Mouse (Mus musculus) thymus, postnatal 4 days (tissue): Measurements from ENCODE around the gene Terb1.

Source experiments
- DNase-seq: peaks from one replicate; pipeline ENCODE4 v3.0.0; 2021

Terb1 gene

DNA sequence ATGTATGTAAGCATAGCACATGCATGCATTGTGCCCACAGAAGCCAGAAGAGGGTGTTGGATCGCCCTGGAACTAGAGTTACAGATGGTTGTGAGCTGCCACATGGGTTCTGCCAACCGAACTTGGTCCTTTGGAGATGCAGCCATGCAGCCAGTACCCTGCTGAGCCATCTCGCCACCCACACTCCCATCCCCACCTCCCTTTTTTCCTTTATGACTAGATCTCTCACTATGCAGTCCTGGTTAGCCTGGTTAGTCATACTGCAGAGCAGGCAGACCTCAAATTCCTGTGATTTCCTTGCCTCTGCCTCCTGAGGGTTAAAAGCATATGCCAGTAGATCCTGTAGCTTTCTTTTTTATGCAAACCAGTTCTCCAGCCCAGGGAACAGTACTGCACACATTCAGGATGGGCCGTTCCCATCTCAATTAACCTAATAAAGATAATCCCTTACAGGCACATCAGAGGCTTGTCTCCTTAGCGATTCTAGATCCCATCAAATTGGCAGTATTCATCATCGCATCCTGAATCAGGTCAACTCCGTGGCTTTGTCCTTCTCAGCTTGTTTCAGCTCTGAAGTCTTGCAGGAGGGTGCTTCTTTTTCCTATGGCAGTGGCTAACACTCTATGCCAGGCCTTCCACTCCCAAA lies 99.0 kb downstream of the Terb1 start:
- no peak for DNase-seq

DNA sequence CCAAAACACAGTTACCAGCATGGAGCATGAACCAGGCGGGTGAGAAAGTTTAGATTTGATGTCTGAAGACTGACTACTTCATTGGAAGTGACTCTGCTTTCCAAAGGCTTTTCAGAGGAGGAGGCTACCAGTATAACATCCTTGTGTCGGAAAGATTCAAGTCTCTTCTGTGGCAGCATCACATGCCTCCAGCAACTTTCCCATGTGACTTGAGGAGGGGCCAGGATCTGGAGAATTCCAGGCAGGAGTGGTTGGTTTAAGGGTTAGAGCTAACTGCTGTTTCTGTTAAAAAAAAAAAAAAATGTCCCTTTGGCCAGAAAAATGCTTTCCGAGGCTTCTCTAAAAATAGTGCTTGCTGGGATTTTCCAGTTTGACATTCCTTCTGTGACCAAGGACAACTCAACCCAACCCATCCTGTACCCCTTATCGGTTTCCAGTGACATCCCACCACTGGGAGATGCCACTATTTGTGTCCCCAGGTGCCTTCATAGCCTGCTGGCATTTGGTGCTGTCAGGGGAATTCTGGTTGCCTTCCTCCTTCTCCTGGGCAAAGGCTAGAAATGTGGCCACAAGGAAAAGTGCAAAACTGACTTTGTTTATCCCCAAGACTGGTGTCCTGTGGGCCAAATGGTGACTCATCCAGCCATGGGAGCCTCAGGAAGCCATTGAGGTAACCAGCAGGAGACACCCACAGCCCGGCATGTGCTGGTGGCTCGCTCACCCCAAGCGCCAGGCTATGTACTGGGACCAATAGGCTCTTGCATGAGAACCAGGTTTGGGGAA lies 101.2 kb downstream of the Terb1 start:
- no peak for DNase-seq

DNA sequence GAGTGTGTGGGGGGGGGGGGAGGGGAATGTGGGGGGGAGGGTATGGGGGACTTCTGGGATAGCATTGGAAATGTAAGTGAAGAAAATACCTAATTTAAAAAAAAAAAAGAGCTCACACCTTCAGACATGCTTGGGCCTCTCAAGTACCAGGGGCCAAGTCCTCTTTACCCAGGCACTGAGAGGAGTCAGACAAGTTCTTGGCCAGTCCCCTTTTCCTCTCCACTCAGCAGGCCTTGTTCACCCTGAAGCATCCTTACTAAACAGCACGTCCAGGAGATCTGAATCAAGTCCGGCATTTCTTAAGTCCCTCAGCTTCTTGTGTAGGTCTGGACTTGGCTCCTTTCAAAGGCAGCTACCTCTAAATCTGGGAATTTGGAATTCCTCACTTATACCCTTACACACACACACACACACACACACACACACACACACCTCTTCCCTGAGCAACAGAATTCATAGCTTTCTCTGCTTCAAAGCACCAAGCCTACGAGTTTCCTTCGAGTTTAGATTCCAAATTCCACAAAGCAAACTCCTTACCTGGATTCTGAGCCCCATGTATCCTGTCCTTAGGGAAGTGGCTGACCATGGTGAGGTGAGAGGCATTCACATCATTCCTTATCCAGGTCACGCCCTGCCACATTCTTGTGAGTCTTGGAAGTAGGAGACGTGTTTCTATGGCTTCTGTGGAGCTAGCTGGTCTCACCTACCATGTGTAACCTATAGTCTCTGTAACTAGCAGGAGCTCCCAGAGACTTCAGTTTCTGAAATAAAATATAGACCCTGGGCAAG lies 103.2 kb downstream of the Terb1 start:
- DNase-seq, result no peak

DNA sequence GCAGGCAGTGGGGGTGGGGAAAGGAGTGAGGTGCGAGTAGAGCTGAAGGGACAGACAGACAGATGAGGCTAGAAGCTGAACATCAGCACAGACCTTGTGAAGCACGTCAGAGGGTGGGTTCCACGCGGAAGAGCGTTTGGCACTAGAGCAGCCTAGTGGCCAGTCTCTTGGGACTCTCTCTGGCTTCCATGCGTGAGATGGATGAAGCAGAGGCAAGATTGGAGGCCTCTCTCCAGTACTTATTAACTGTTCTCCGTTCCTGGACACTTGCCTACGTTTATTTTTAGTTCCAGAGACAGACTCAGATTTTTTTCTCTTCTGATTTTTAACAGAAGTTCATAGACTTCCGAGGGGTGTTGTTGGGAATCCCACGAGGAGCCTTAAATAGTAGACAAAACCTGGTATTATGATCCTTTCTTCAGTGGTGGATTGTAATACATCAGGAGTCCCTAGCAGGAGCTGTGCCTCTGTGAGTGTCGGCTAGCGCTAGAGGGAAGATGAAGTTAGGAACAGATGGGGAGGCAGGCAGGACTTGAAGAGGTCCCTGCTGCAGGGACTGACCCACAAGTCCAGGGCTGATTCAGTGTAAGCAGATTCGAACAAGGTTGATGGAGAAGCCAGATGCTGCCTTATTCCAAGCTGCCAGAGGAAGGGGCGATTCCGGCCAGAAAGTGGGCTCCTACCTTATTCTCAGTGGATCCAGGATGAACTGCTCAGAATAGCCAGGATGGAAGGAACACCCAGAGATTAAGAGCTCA lies 104.1 kb downstream of the Terb1 start:
- no peak for DNase-seq

DNA sequence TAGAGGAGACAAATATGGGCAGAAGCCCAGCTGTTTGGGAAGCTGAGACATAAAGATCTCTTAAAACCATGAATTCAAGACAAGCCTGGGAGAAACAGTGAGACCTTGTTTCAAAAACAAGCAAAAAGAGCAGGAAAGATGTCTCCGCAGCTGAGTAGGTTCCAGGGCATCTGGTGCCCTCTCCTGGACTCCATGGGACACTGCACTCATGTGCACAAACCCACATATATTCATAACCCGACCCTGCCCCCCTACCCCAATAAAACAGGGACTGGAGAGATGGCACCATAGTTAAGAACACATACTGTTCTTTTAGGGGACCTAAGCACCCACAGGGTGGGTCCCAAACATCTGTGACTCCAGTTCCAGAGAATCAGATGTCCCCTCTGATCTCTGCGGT lies 106.1 kb downstream of the Terb1 start:
- no peak for DNase-seq
